In genomic region chr3:23937299-23937698, GRCm38 (mm10) we compare ENCODE assay signal across 9 mouse cellular contexts.
DNase-seq lines count a peak whose midpoint lies in the region; ATAC-seq and TF ChIP-seq lines count a peak whose summit lies in the region.
"Had no signal": no experiment of that assay in that cellular context is flagged by ENCODE, and none has a peak within 500 bp of the region (broad histone marks: within the 10 kb centered on the region; RNA-seq: fewer than 3 reads in every experiment).

No protein-coding gene starts in this region.

- H3K9ac ChIP-seq in forebrain, embryonic 11.5 days (ENCODE audit: low read length): no peak overlapping the region
- H3K9ac ChIP-seq in midbrain, embryonic 11.5 days (ENCODE audit: low read length): no peak overlapping the region
- no peak overlapping the region for H3K9ac ChIP-seq in midbrain, embryonic 16.5 days (ENCODE audit: low read depth, low read length)
- H3K9ac ChIP-seq in intestine, postnatal 0 days (ENCODE audit: low read depth, low read length): no peak overlapping the region
- H3K9ac ChIP-seq in neural tube, embryonic 15.5 days (replicated peaks): no peak overlapping the region

- H3K4me3 ChIP-seq in forebrain, embryonic 11.5 days (ENCODE audit: low read depth, low read length): no peak overlapping the region
- no peak overlapping the region for H3K4me3 ChIP-seq in forebrain, embryonic 10.5 days
- H3K4me3 ChIP-seq in midbrain, embryonic 11.5 days (ENCODE audit: low read depth, low read length): no peak overlapping the region
- no peak overlapping the region for H3K4me3 ChIP-seq in midbrain, embryonic 16.5 days (ENCODE audit: low read depth, low read length)
- no peak overlapping the region for H3K4me3 ChIP-seq in intestine, postnatal 0 days (ENCODE audit: low read depth, low read length)
- no peak overlapping the region for H3K4me3 ChIP-seq in neural tube, embryonic 15.5 days (replicated peaks)
- H3K4me3 ChIP-seq: erythroblast, embryonic 14.5 days had no signal

- H3K9me3 ChIP-seq in forebrain, embryonic 11.5 days (ENCODE audit: control insufficient read depth, low read length): no peaks in the 10 kb centered on the region
- H3K9me3 ChIP-seq in forebrain, embryonic 10.5 days: no peaks in the 10 kb centered on the region
- no peaks in the 10 kb centered on the region for H3K9me3 ChIP-seq in midbrain, embryonic 11.5 days (ENCODE audit: control insufficient read depth, low read length)
- no peaks in the 10 kb centered on the region for H3K9me3 ChIP-seq in midbrain, embryonic 16.5 days (replicated peaks; ENCODE audit: control insufficient read depth, low read length, poor library complexity, severe bottlenecking)
- no peaks in the 10 kb centered on the region for H3K9me3 ChIP-seq in intestine, postnatal 0 days (ENCODE audit: control insufficient read depth)
- no peaks in the 10 kb centered on the region for H3K9me3 ChIP-seq in neural tube, embryonic 15.5 days (replicated peaks)

- H3K4me1 ChIP-seq in forebrain, embryonic 11.5 days (replicated peaks; ENCODE audit: control insufficient read depth, insufficient read depth, low read length): no peaks in the 10 kb centered on the region
- peaks cover 4% of the 10 kb centered on the region for H3K4me1 ChIP-seq in forebrain, embryonic 10.5 days
- H3K4me1 ChIP-seq in midbrain, embryonic 11.5 days (ENCODE audit: control insufficient read depth, insufficient read depth, low read length): no peaks in the 10 kb centered on the region
- no peaks in the 10 kb centered on the region for H3K4me1 ChIP-seq in midbrain, embryonic 16.5 days (ENCODE audit: control insufficient read depth, insufficient read depth, low read length)
- H3K4me1 ChIP-seq in intestine, postnatal 0 days (replicated peaks; ENCODE audit: control insufficient read depth, insufficient read depth, low read length): no peaks in the 10 kb centered on the region
- 0 out of 2 replicates have a peak, but pooled peaks cover 2% of the 10 kb centered on the region for H3K4me1 ChIP-seq in neural tube, embryonic 15.5 days

- TF ChIP-seq CTCF in intestine, postnatal 0 days (IDR thresholded peaks at IDR 0.05; ENCODE audit: low read depth): no peak

- H3K4me2 ChIP-seq in forebrain, embryonic 11.5 days (ENCODE audit: low read depth, low read length, severe bottlenecking): no peak overlapping the region
- H3K4me2 ChIP-seq in midbrain, embryonic 11.5 days: no peak overlapping the region
- H3K4me2 ChIP-seq in midbrain, embryonic 16.5 days (ENCODE audit: low read length): no peak overlapping the region
- peak overlapping the region; percentile 18; the same call in 1 of the 2 replicates for H3K4me2 ChIP-seq in intestine, postnatal 0 days (replicated peaks; ENCODE audit: low read depth)
- no peak overlapping the region for H3K4me2 ChIP-seq in neural tube, embryonic 15.5 days

- H3K27me3 ChIP-seq in forebrain, embryonic 11.5 days (ENCODE audit: control insufficient read depth, insufficient read depth, low read length): no peaks in the 10 kb centered on the region
- H3K27me3 ChIP-seq in forebrain, embryonic 10.5 days (ENCODE audit: poor library complexity, severe bottlenecking): no peaks in the 10 kb centered on the region
- H3K27me3 ChIP-seq in midbrain, embryonic 11.5 days (ENCODE audit: control insufficient read depth, insufficient read depth, low read length): no peaks in the 10 kb centered on the region
- H3K27me3 ChIP-seq in midbrain, embryonic 16.5 days (ENCODE audit: control insufficient read depth, insufficient read depth, low read depth, low read length): no peaks in the 10 kb centered on the region
- no peaks in the 10 kb centered on the region for H3K27me3 ChIP-seq in intestine, postnatal 0 days (replicated peaks; ENCODE audit: control insufficient read depth, insufficient read depth, low read length)
- no peaks in the 10 kb centered on the region for H3K27me3 ChIP-seq in neural tube, embryonic 15.5 days (replicated peaks)

- H3K36me3 ChIP-seq in forebrain, embryonic 11.5 days (ENCODE audit: control insufficient read depth, insufficient read depth, low read length): no peaks in the 10 kb centered on the region
- H3K36me3 ChIP-seq in forebrain, embryonic 10.5 days (replicated peaks): no peaks in the 10 kb centered on the region
- no peaks in the 10 kb centered on the region for H3K36me3 ChIP-seq in midbrain, embryonic 11.5 days (ENCODE audit: control insufficient read depth, insufficient read depth, low read length)
- H3K36me3 ChIP-seq in midbrain, embryonic 16.5 days (ENCODE audit: control insufficient read depth, insufficient read depth, low read length): no peaks in the 10 kb centered on the region
- H3K36me3 ChIP-seq in intestine, postnatal 0 days (ENCODE audit: control insufficient read depth, insufficient read depth): no peaks in the 10 kb centered on the region
- H3K36me3 ChIP-seq in neural tube, embryonic 15.5 days: no peaks in the 10 kb centered on the region

- no peak overlapping the region for H3K27ac ChIP-seq in forebrain, embryonic 11.5 days (ENCODE audit: low read depth, low read length)
- H3K27ac ChIP-seq in forebrain, embryonic 10.5 days: no peak overlapping the region
- no peak overlapping the region for H3K27ac ChIP-seq in midbrain, embryonic 11.5 days (ENCODE audit: low read depth, low read length)
- no peak overlapping the region for H3K27ac ChIP-seq in midbrain, embryonic 16.5 days (ENCODE audit: low read length)
- no peak overlapping the region for H3K27ac ChIP-seq in intestine, postnatal 0 days (ENCODE audit: low read depth, low read length)
- H3K27ac ChIP-seq in neural tube, embryonic 15.5 days (replicated peaks): no peak overlapping the region

- no peak for DNase-seq in forebrain, embryonic 11.5 days (ENCODE audit: low spot score)
- no peak for DNase-seq in forebrain, embryonic 10.5 days (ENCODE audit: extremely low spot score, low spot score)
- no peak for DNase-seq in midbrain, embryonic 11.5 days (ENCODE audit: low spot score, missing footprints)
- no peak for DNase-seq in thymus, postnatal 10 days (ENCODE audit: low spot score in 2 of 2)
- no peak for DNase-seq in thymus, postnatal 4 days

- peak; percentile 55; the same call in 1 of the 2 replicates for ATAC-seq in forebrain, embryonic 11.5 days (replicated peaks; ENCODE audit: low FRiP score)
- ATAC-seq in midbrain, embryonic 11.5 days (ENCODE audit: low FRiP score): peak; percentile 57; the same call in 1 of the 2 replicates
- ATAC-seq in midbrain, embryonic 16.5 days: no peak; the same call in 1 of the 2 replicates
- 0 out of 2 replicates have a peak, but pooled peaks have one; percentile 31 for ATAC-seq in intestine, postnatal 0 days
- ATAC-seq in neural tube, embryonic 15.5 days (ENCODE audit: low FRiP score): peak; percentile 65; the same call in 1 of the 2 replicates

- 48% methylated on average over 5 of the region's 5 CpGs for WGBS in forebrain, embryonic 11.5 days
- 65% methylated on average over 5 of the region's 5 CpGs for WGBS in forebrain, embryonic 10.5 days
- 49% methylated on average over 5 of the region's 5 CpGs for WGBS in midbrain, embryonic 11.5 days
- WGBS in midbrain, embryonic 16.5 days: 34% methylated on average over 5 of the region's 5 CpGs
- 31% methylated on average over 5 of the region's 5 CpGs for WGBS in intestine, postnatal 0 days
- 29% methylated on average over 5 of the region's 5 CpGs for WGBS in neural tube, embryonic 15.5 days
